ENCODE assay signal across 10 mouse cellular contexts in genomic region chr17:25518144-25518543, GRCm38 (mm10). TPM values are rescaled to one million over a fixed set of nuclear protein-coding genes. Genes with fewer than 3 reads are reported as not detected.
A peak's percentile ranks its signal among the peaks of the same experiment; 100 is the strongest.
DNase-seq lines count a peak whose midpoint lies in the region; ATAC-seq and TF ChIP-seq lines count a peak whose summit lies in the region.
"Had no signal": no experiment of that assay in that cellular context is flagged by ENCODE, and none has a peak within 500 bp of the region (broad histone marks: within the 10 kb centered on the region; RNA-seq: fewer than 3 reads in every experiment).

No protein-coding gene starts in this region.

- no peak overlapping the region for H3K9ac ChIP-seq in kidney, embryonic 15.5 days
- H3K9ac ChIP-seq in stomach, embryonic 14.5 days (replicated peaks; ENCODE audit: low read depth, low read length), result no peak overlapping the region
- no peak overlapping the region for H3K9ac ChIP-seq in heart, adult 2 months (ENCODE audit: low read depth, low read length)

- intact Hi-C loops in left cerebral cortex, postnatal 4 days (cut with DNase I), result no loop called here
- intact Hi-C loops in heart, adult 2 months (cut with DNase I), result no loop called here

- no peaks in the 10 kb centered on the region for H3K79me2 ChIP-seq in heart, adult 2 months (replicated peaks; ENCODE audit: control insufficient read depth, insufficient read depth, low read length)

- TF ChIP-seq POLR2A in heart, adult 2 months (IDR thresholded peaks at IDR 0.05; ENCODE audit: insufficient read depth, low read depth, low read length), result no peak

- no peaks in the 10 kb centered on the region for H3K9me3 ChIP-seq in kidney, embryonic 15.5 days (replicated peaks)
- H3K9me3 ChIP-seq in stomach, embryonic 14.5 days (ENCODE audit: control insufficient read depth, low read depth, low read length), result no peaks in the 10 kb centered on the region

- H3K27ac ChIP-seq in kidney, embryonic 15.5 days, result no peak overlapping the region
- no peak overlapping the region for H3K27ac ChIP-seq in stomach, embryonic 14.5 days (ENCODE audit: low read length)
- H3K27ac ChIP-seq in heart, adult 2 months, result no peak overlapping the region

- ATAC-seq in kidney, embryonic 15.5 days (replicated peaks; ENCODE audit: low FRiP score), result 0 out of 2 replicates have a peak, but pooled peaks have one; percentile 12
- ATAC-seq in stomach, embryonic 14.5 days (ENCODE audit: insufficient number of reproducible peaks, insufficient read depth, low FRiP score, low read depth), result peak; percentile 28; the same call in 1 of the 2 replicates

- TF ChIP-seq EP300 in heart, adult 2 months (IDR thresholded peaks at IDR 0.05; ENCODE audit: insufficient read depth, low read depth, low read length), result no peak

- no peaks in the 10 kb centered on the region for H3K27me3 ChIP-seq in kidney, embryonic 15.5 days
- H3K27me3 ChIP-seq in stomach, embryonic 14.5 days (ENCODE audit: control insufficient read depth, insufficient read depth, low read length), result no peaks in the 10 kb centered on the region
- no peaks in the 10 kb centered on the region for H3K27me3 ChIP-seq in heart, adult 2 months (ENCODE audit: control insufficient read depth, insufficient read depth, low read length)

- H3K4me1 ChIP-seq in kidney, embryonic 15.5 days, result peaks cover 11% of the 10 kb centered on the region
- H3K4me1 ChIP-seq in stomach, embryonic 14.5 days (ENCODE audit: control insufficient read depth, insufficient read depth, low read length), result no peaks in the 10 kb centered on the region
- no peaks in the 10 kb centered on the region for H3K4me1 ChIP-seq in heart, adult 2 months (ENCODE audit: control insufficient read depth, insufficient read depth, low read length)

- no peak overlapping the region for H3K4me2 ChIP-seq in kidney, embryonic 15.5 days
- H3K4me2 ChIP-seq in stomach, embryonic 14.5 days (replicated peaks; ENCODE audit: low read depth, low read length), result no peak overlapping the region

- no peak overlapping the region for H3K4me3 ChIP-seq in kidney, embryonic 15.5 days (replicated peaks)
- no peak overlapping the region for H3K4me3 ChIP-seq in stomach, embryonic 14.5 days (ENCODE audit: low read depth, low read length)
- H3K4me3 ChIP-seq in heart, adult 2 months, result no peak overlapping the region

- no peaks in the 10 kb centered on the region for H3K36me3 ChIP-seq in kidney, embryonic 15.5 days
- no peaks in the 10 kb centered on the region for H3K36me3 ChIP-seq in stomach, embryonic 14.5 days (ENCODE audit: control insufficient read depth, insufficient read depth, low read length)
- H3K36me3 ChIP-seq in heart, adult 2 months (ENCODE audit: control insufficient read depth, insufficient read depth, low read length), result no peaks in the 10 kb centered on the region

- 89% methylated on average over 17 of the region's 17 CpGs for WGBS in kidney, embryonic 15.5 days
- 81% methylated on average over 17 of the region's 17 CpGs for WGBS in stomach, embryonic 14.5 days
- 86% methylated on average over 17 of the region's 17 CpGs for WGBS in heart, adult 2 months

- no peak for TF ChIP-seq CTCF in heart, adult 2 months (IDR thresholded peaks at IDR 0.05)

- no peak for DNase-seq in kidney, postnatal 25 days
- peak; percentile 26 to 32 for DNase-seq in frontal cortex, postnatal 36 days (ENCODE audit: low spot score in 2 of 2)
- DNase-seq in left cerebral cortex, postnatal 4 days, result peak; percentile 43
- DNase-seq in lung, postnatal 36 days, result no peak
- no peak for DNase-seq in heart, adult 2 months
- no peak for DNase-seq in urinary bladder, postnatal 10 days (ENCODE audit: low spot score)
- DNase-seq: gastrocnemius, postnatal 36 days had no signal

RNA-seq across cellular contexts. Expression of gene Sstr5, which starts 21.1 kb away (rescaled TPM):
- not detected in 2 replicates for polyA plus RNA-seq in kidney, embryonic 15.5 days (2015; fragmentation: Nextera tagmentation; extraction: Ambion mirVana)
- total RNA-seq in left cerebral cortex, postnatal 4 days (2021), result under 1 TPM; 0.58 to 0.72 TPM
- 0.25 TPM in 1 of 2 replicates, not detected in the other for polyA plus RNA-seq in stomach, embryonic 14.5 days (2014; fragmentation: Nextera tagmentation; extraction: Ambion mirVana)
- not detected for total RNA-seq in heart, adult 2 months (2021)
- not detected in 2 replicates for polyA plus RNA-seq in heart, adult 2 months (2012; rRNA removed)
- total RNA-seq: gastrocnemius, postnatal 36 days; liver, adult 2 months had no signal
- polyA plus RNA-seq: liver, adult 2 months had no signal

RNA-seq across cellular contexts. Expression of gene Sox8, which starts 52.3 kb away (rescaled TPM):
- 5.1 and 5.9 TPM in 2 replicates for polyA plus RNA-seq in kidney, embryonic 15.5 days (2015; fragmentation: Nextera tagmentation; extraction: Ambion mirVana)
- total RNA-seq in left cerebral cortex, postnatal 4 days (2021), result 10 to 100 TPM; 29.9 to 38.1 TPM
- 7.1 and 8.0 TPM in 2 replicates for polyA plus RNA-seq in stomach, embryonic 14.5 days (2014; fragmentation: Nextera tagmentation; extraction: Ambion mirVana)
- under 1 TPM; 0.30 to 0.44 TPM for total RNA-seq in heart, adult 2 months (2021)
- 0.57 and 0.67 TPM in 2 replicates for polyA plus RNA-seq in heart, adult 2 months (2012; rRNA removed)
- total RNA-seq: liver, adult 2 months had no signal
- polyA plus RNA-seq: liver, adult 2 months had no signal

Comparison
In these comparisons a context has a peak if more than half of its experiments do, and no peak if none do; other contexts are left out.
1. DNase-seq: peak in frontal cortex, postnatal 36 days (2 of 2) and left cerebral cortex, postnatal 4 days (single experiment); none in kidney, postnatal 25 days (0 of 2), lung, postnatal 36 days (single experiment), heart, adult 2 months (0 of 2) and urinary bladder, postnatal 10 days (single experiment).